Mouse (Mus musculus): Measurements from ENCODE around the gene Cxcl12.

The Cxcl12 gene

DNA sequence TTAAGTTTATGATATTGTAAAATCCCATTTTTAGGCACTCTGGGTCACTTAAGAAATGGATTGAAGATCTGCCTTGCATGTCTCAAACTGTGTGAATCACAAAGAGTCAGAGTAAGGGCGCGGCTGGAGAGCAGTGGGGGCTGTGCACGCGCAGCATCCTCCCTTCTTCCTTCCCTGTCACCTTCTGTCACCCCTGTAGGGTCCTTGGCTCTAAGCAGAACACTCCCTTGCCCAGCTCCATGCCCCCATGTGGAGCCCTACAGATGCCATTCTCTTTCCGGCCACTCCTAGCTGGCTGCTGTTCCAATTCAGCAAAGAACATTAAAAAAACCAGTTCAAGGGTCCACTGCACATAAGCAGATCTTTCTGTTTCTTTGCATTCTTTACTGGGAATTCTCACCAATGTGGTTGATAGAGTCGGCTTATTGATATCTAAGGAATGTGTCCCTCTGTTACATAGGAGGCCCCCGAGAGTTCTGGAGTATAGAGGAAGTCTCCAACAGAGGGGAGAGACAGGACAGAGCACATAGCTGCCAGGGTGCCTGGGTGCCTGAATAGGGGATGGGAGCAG is 51.7 kb downstream of the Cxcl12 start:
- no peak for DNase-seq (ENCODE audit: extremely low read depth, low read depth, low spot score)

DNA sequence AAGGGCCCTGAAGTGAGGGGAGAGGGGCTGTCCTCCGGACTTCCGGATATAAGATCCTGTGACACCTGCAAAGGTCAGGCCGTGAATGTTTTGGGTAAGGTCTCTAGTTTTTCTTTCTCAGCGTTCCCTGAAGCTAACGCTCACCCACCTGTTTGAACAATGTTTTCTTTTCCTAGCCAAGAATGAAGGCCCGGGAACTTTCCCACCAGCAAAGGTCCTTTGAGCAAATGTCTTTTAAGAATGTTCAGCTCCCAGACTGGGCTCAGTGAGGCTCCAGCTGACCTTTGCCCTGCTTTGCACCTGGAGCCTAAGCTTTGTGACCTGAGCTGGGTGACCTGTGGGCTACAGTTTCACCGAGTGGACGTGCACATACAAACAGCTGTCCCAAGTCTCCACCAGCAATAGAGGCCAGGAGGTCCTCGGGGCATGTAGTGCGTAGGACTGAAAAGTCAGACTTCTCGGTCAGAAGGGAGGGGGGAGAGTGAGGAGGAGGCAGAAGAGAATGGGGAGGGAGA is 52.6 kb downstream of the Cxcl12 start:
- DNase-seq (ENCODE audit: extremely low read depth, low read depth, low spot score), result no peak
